Mouse (Mus musculus): ENCODE results near the gene Wdr46.

GRCm38 (mm10) chr17:33943454-33943853 is 3.0 kb downstream of the Wdr46 start:
- TF ChIP-seq CTCF (IDR thresholded peaks at IDR 0.05; ENCODE audit: low read depth) (no peak), EP300 (optimal IDR thresholded peaks at IDR 0.05) (no peak)

Data from stomach, postnatal 0 days (tissue).